Mouse (Mus musculus) hindbrain, embryonic 14.5 days (tissue): ENCODE data around the gene B9d1. TPM values are rescaled to one million over a fixed set of nuclear protein-coding genes. Genes with fewer than 3 reads are reported as not detected.

Experiments used
- ATAC-seq: fragments of 200-750 bp; cut with Nextera tagmentation; 2 replicates; pipeline ENCODE4 v1.8.0; 2017; ENCODE audit warnings: moderate number of reproducible peaks, mild to moderate bottlenecking, moderate TSS enrichment, moderate library complexity; ENCODE audit not compliant: low FRiP score
- DNase-seq: peaks from one replicate; pipeline ENCODE4 v3.0.0-alpha.2; 2015; ENCODE audit warnings: low spot score
- H3K27ac ChIP-seq: fragments of 300-500 bp; sonication (generic); 2 replicates; pipeline ENCODE4 v1.5.1; 2014; ENCODE audit warnings: mild to moderate bottlenecking, moderate library complexity
- H3K27me3 ChIP-seq: fragments of 300-500 bp; sonication (generic); 2 replicates; pipeline ENCODE4 v1.6.1; 2014; ENCODE audit warnings: mild to moderate bottlenecking, low read length, mixed read lengths; ENCODE audit not compliant: control insufficient read depth, insufficient read depth
- H3K36me3 ChIP-seq: fragments of 300-500 bp; sonication (generic); replicated peaks from 2 replicates; pipeline ENCODE4 v1.6.1; 2014; ENCODE audit not compliant: control insufficient read depth, insufficient read depth
- H3K4me1 ChIP-seq: fragments of 300-500 bp; sonication (generic); replicated peaks from 2 replicates; pipeline ENCODE4 v1.6.1; 2014; ENCODE audit warnings: antibody characterized with exemption, low read length, mixed read lengths; ENCODE audit not compliant: control insufficient read depth, insufficient read depth
- H3K4me2 ChIP-seq: fragments of 300-500 bp; sonication (generic); replicated peaks from 2 replicates; pipeline ENCODE4 v1.6.1; 2014; ENCODE audit warnings: mild to moderate bottlenecking, moderate library complexity
- H3K4me3 ChIP-seq: fragments of 300-500 bp; sonication (generic); replicated peaks from 2 replicates; pipeline ENCODE4 v1.5.1; 2014; ENCODE audit warnings: mild to moderate bottlenecking, low read length
- H3K9ac ChIP-seq: fragments of 300-500 bp; sonication (generic); 2 replicates; pipeline ENCODE4 v1.6.1; 2014
- H3K9me3 ChIP-seq: fragments of 300-500 bp; sonication (generic); 2 replicates; pipeline ENCODE4 v1.6.1; 2016; ENCODE audit warnings: low read length; ENCODE audit not compliant: control insufficient read depth
- WGBS: fragments of 180-500 bp; shearing (Covaris S2); extraction: QIAGEN DNeasy Blood & Tissue Kit; methylation state at CpG from one replicate; pipeline ENCODE4 v1.1.7; 2014; 5-methylcytosine and 5-hydroxymethylcytosine counted together
- polyA plus RNA-seq: library from polyadenylated mRNA; unstranded; fragments of >200 nt; fragmentation: Nextera tagmentation; extraction: Ambion mirVana; gene quantifications from 2 replicates; pipeline ENCODE4 v1.2.1, GENCODE M21; 2014

Gene B9d1
- polyA plus RNA-seq, 1 experiment from 2014 or later: 37.4 TPM

- no peak overlapping the region for H3K9ac ChIP-seq
- H3K36me3 ChIP-seq: peaks cover 31% of the 10 kb centered on the region
- no peak overlapping the region for H3K4me3 ChIP-seq
- H3K27me3 ChIP-seq: no peaks in the 10 kb centered on the region
- peaks cover 6% of the 10 kb centered on the region; the same call in 1 of the 2 replicates for H3K4me1 ChIP-seq
- WGBS: 68% methylated on average over 5 of the region's 5 CpGs
- no peak overlapping the region for H3K27ac ChIP-seq
- H3K4me2 ChIP-seq: no peak overlapping the region
- ATAC-seq (no peak), DNase-seq (no peak)
- no peaks in the 10 kb centered on the region for H3K9me3 ChIP-seq
Measured at GRCm38 (mm10) chr11:61533571-61533970, 28.6 kb downstream of the B9d1 start.

GRCm38 (mm10) chr11:61535530-61535929, 30.6 kb downstream of the B9d1 start:
- Histone ChIP-seq H3K36me3 (peaks cover 32% of the 10 kb centered on the region), H3K9ac (no peak overlapping the region), H3K4me3 (no peak overlapping the region), H3K4me1 (no peaks in the 10 kb centered on the region), H3K9me3 (no peaks in the 10 kb centered on the region), H3K27ac (no peak overlapping the region), H3K27me3 (no peaks in the 10 kb centered on the region), H3K4me2 (no peak overlapping the region)
- DNase-seq (no peak), ATAC-seq (no peak)
- WGBS: 76% methylated on average over 1 of the region's 1 CpGs

- WGBS: 77% methylated on average over 3 of the region's 3 CpGs
- no peak overlapping the region for H3K4me2 ChIP-seq
- H3K9me3 ChIP-seq: no peaks in the 10 kb centered on the region
- H3K9ac ChIP-seq: no peak overlapping the region
- no peaks in the 10 kb centered on the region for H3K4me1 ChIP-seq
- DNase-seq (no peak), ATAC-seq (no peak)
- H3K27me3 ChIP-seq: no peaks in the 10 kb centered on the region
- peaks cover 29% of the 10 kb centered on the region for H3K36me3 ChIP-seq
- 0 out of 2 replicates have a peak overlapping the region, but pooled peaks have one; percentile 38 for H3K27ac ChIP-seq
- H3K4me3 ChIP-seq: no peak overlapping the region
Measured at GRCm38 (mm10) chr11:61536952-61537351, 32.0 kb downstream of the B9d1 start.

- Histone ChIP-seq H3K9ac (no peak overlapping the region), H3K9me3 (no peaks in the 10 kb centered on the region), H3K36me3 (peaks cover 26% of the 10 kb centered on the region), H3K4me1 (no peaks in the 10 kb centered on the region), H3K4me2 (no peak overlapping the region), H3K27ac (0 out of 2 replicates have a peak overlapping the region, but pooled peaks have one; percentile 38), H3K4me3 (no peak overlapping the region), H3K27me3 (no peaks in the 10 kb centered on the region)
- DNase-seq: no peak
- WGBS: 92% methylated on average over 3 of the region's 3 CpGs
- ATAC-seq: no peak
Measured at GRCm38 (mm10) chr11:61537362-61537761, 32.4 kb downstream of the B9d1 start.

GRCm38 (mm10) chr11:61540642-61541041, 35.7 kb downstream of the B9d1 start:
- H3K27me3 ChIP-seq: no peaks in the 10 kb centered on the region
- no peak overlapping the region for H3K9ac ChIP-seq
- no peaks in the 10 kb centered on the region for H3K4me1 ChIP-seq
- WGBS: 83% methylated on average over 7 of the region's 7 CpGs
- no peak overlapping the region for H3K4me2 ChIP-seq
- peaks cover 37% of the 10 kb centered on the region for H3K36me3 ChIP-seq
- H3K9me3 ChIP-seq: no peaks in the 10 kb centered on the region
- no peak for ATAC-seq
- no peak overlapping the region for H3K4me3 ChIP-seq
- no peak overlapping the region for H3K27ac ChIP-seq
- DNase-seq: no peak

DNA sequence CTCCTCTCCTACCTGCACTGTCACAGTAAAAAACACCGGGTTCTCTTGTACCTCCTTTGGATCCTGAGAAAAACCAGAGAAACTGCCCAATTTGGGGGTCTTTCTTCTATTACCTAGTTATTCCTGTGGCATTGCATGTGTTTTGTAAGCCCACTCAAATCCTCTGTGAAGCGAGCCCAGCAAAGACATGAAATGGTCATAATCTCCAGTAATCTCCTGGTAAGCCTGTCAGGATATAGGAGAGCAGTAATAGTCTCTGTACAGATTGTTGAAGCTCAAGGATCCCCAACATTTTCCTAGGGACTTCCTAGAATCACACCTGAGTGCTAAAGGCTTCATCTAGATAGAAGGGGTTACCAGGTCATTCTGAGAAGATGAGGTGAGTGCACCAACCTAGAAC, 36.2 kb downstream of the B9d1 start:
- DNase-seq: no peak
- Histone ChIP-seq H3K36me3 (peaks cover 42% of the 10 kb centered on the region), H3K27ac (no peak overlapping the region), H3K4me2 (no peak overlapping the region), H3K4me3 (no peak overlapping the region), H3K4me1 (no peaks in the 10 kb centered on the region), H3K27me3 (no peaks in the 10 kb centered on the region), H3K9ac (no peak overlapping the region), H3K9me3 (no peaks in the 10 kb centered on the region)
- 92% methylated on average over 2 of the region's 2 CpGs for WGBS
- ATAC-seq: no peak

GRCm38 (mm10) chr11:61545586-61545985, 40.6 kb downstream of the B9d1 start:
- H3K27ac ChIP-seq: no peak overlapping the region

GRCm38 (mm10) chr11:61546452-61546851, 41.5 kb downstream of the B9d1 start:
- Histone ChIP-seq H3K36me3 (peaks cover 34% of the 10 kb centered on the region), H3K9ac (no peak overlapping the region), H3K27ac (no peak overlapping the region), H3K9me3 (no peaks in the 10 kb centered on the region), H3K4me1 (no peaks in the 10 kb centered on the region), H3K4me2 (no peak overlapping the region), H3K4me3 (no peak overlapping the region), H3K27me3 (no peaks in the 10 kb centered on the region)
- DNase-seq (no peak), ATAC-seq (no peak)
- 90% methylated on average over 10 of the region's 10 CpGs for WGBS

More at GRCm38 (mm10) chr11:61545586-61545985, 40.6 kb downstream of the B9d1 start:
- 94% methylated on average over 2 of the region's 2 CpGs for WGBS
- Histone ChIP-seq H3K36me3 (peaks cover 34% of the 10 kb centered on the region), H3K9ac (no peak overlapping the region), H3K4me2 (no peak overlapping the region), H3K9me3 (no peaks in the 10 kb centered on the region), H3K4me3 (no peak overlapping the region), H3K4me1 (no peaks in the 10 kb centered on the region), H3K27me3 (no peaks in the 10 kb centered on the region)
- DNase-seq: no peak
- no peak for ATAC-seq

GRCm38 (mm10) chr11:61547710-61548109, 42.8 kb downstream of the B9d1 start:
- Histone ChIP-seq H3K36me3 (peaks cover 34% of the 10 kb centered on the region), H3K4me3 (no peak overlapping the region), H3K9me3 (no peaks in the 10 kb centered on the region), H3K27me3 (no peaks in the 10 kb centered on the region), H3K4me1 (no peaks in the 10 kb centered on the region), H3K9ac (no peak overlapping the region), H3K27ac (no peak overlapping the region), H3K4me2 (no peak overlapping the region)
- ATAC-seq (no peak), DNase-seq (no peak)
- 96% methylated on average over 4 of the region's 4 CpGs for WGBS

GRCm38 (mm10) chr11:61550631-61551030, 45.7 kb downstream of the B9d1 start:
- Histone ChIP-seq H3K4me1 (peaks cover 4% of the 10 kb centered on the region; the same call in 1 of the 2 replicates), H3K4me2 (no peak overlapping the region), H3K4me3 (no peak overlapping the region), H3K9me3 (no peaks in the 10 kb centered on the region), H3K36me3 (peaks cover 10% of the 10 kb centered on the region), H3K27me3 (no peaks in the 10 kb centered on the region), H3K9ac (no peak overlapping the region), H3K27ac (no peak overlapping the region)
- ATAC-seq (no peak), DNase-seq (no peak)
